Mouse (Mus musculus): ENCODE data around the gene Zscan12. TPM values are rescaled to one million over a fixed set of nuclear protein-coding genes. Genes with fewer than 3 reads are reported as not detected.
"Not testable (repeated sequence)": the region's sequence is repeated elsewhere in the genome, so short reads cannot be mapped to it uniquely, and the experiment has no call there.

The Zscan12 gene
- polyA plus RNA-seq, 1 experiment from 2014 or later, result 12.0 TPM

- H3K4me3 ChIP-seq (ENCODE audit: low read depth, low read length), result no peak overlapping the region
- no peak overlapping the region for H3K4me2 ChIP-seq
- DNase-seq (ENCODE audit: low spot score) (no peak), ATAC-seq (replicated peaks; ENCODE audit: low FRiP score) (no peak)
- H3K27me3 ChIP-seq (replicated peaks; ENCODE audit: control insufficient read depth, insufficient read depth, low read length), result no peaks in the 10 kb centered on the region
- 90% methylated on average over 6 of the region's 6 CpGs for WGBS
- H3K4me1 ChIP-seq (replicated peaks; ENCODE audit: control insufficient read depth, insufficient read depth, low read length), result no peaks in the 10 kb centered on the region
- no peak overlapping the region for H3K9ac ChIP-seq (ENCODE audit: low read depth, low read length)
- H3K9me3 ChIP-seq (ENCODE audit: control insufficient read depth, low read length), result no peaks in the 10 kb centered on the region
- peaks cover 35% of the 10 kb centered on the region for H3K36me3 ChIP-seq (ENCODE audit: control insufficient read depth, insufficient read depth, low read length)
- H3K27ac ChIP-seq (ENCODE audit: low read depth, low read length), result no peak overlapping the region
Observed at GRCm38 (mm10) chr13:21395623-21396022, 33.0 kb downstream of the Zscan12 start.

DNA sequence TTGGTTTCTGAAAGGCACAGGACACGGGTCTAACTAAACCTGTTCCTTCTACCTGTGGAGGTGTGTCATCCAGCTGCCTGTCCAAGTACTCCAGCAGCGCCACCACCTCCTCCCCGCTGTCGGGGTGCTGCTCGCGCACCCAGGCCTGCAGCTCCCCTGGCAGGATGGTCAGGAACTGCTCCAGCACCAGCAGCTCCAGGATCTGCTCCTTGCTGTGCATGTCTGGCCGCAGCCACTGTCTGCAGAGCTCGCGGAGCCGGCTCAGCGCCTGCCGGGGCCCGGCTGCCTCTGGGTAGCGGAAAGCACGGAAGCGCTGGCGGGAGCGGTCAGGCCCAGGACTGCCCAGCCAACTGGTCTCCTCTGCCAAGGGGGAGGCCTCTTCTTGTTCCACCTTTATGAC is 33.4 kb downstream of the Zscan12 start:
- peaks cover 31% of the 10 kb centered on the region for H3K36me3 ChIP-seq (ENCODE audit: control insufficient read depth, insufficient read depth, low read length)
- not testable (repeated sequence) for ATAC-seq (replicated peaks; ENCODE audit: low FRiP score); H3K4me1 ChIP-seq (replicated peaks; ENCODE audit: control insufficient read depth, insufficient read depth, low read length); H3K4me3 ChIP-seq (ENCODE audit: low read depth, low read length); DNase-seq (ENCODE audit: low spot score); H3K27ac ChIP-seq (ENCODE audit: low read depth, low read length); H3K9ac ChIP-seq (ENCODE audit: low read depth, low read length); H3K4me2 ChIP-seq; H3K27me3 ChIP-seq (replicated peaks; ENCODE audit: control insufficient read depth, insufficient read depth, low read length); H3K9me3 ChIP-seq (ENCODE audit: control insufficient read depth, low read length)
- 91% methylated on average over 18 of the region's 18 CpGs for WGBS

GRCm38 (mm10) chr13:21397486-21397885 is 34.9 kb downstream of the Zscan12 start:
- Histone ChIP-seq H3K27me3 (replicated peaks; ENCODE audit: control insufficient read depth, insufficient read depth, low read length) (no peaks in the 10 kb centered on the region), H3K9me3 (ENCODE audit: control insufficient read depth, low read length) (no peaks in the 10 kb centered on the region), H3K36me3 (ENCODE audit: control insufficient read depth, insufficient read depth, low read length) (peaks cover 20% of the 10 kb centered on the region), H3K4me2 (no peak overlapping the region), H3K9ac (ENCODE audit: low read depth, low read length) (no peak overlapping the region), H3K4me1 (replicated peaks; ENCODE audit: control insufficient read depth, insufficient read depth, low read length) (no peaks in the 10 kb centered on the region; the same call in 1 of the 2 replicates), H3K4me3 (ENCODE audit: low read depth, low read length) (no peak overlapping the region), H3K27ac (ENCODE audit: low read depth, low read length) (no peak overlapping the region)
- no peak for ATAC-seq (replicated peaks; ENCODE audit: low FRiP score)
- WGBS, result 79% methylated on average over 2 of the region's 2 CpGs
- DNase-seq (ENCODE audit: low spot score), result no peak

DNA sequence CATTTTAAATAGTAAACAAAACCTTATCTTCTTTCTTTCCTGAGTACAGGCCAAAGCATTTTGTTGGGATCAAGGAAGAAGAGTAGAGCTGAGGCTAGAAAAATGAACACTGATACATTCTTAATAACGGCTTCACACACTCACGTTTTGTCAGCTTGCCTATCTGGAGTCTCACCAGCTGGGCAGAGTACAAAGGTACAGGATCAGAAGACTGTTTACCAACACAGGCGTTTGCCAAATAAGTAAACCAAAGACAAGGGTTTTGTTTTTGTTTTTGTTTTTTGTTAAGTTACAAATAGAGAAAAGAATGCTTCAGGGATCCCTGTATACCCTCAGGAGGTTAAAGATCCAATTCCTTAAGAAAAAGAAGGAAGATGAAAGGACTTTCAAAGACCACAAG is 38.5 kb downstream of the Zscan12 start:
- 77% methylated on average over 3 of the region's 3 CpGs for WGBS

DNA sequence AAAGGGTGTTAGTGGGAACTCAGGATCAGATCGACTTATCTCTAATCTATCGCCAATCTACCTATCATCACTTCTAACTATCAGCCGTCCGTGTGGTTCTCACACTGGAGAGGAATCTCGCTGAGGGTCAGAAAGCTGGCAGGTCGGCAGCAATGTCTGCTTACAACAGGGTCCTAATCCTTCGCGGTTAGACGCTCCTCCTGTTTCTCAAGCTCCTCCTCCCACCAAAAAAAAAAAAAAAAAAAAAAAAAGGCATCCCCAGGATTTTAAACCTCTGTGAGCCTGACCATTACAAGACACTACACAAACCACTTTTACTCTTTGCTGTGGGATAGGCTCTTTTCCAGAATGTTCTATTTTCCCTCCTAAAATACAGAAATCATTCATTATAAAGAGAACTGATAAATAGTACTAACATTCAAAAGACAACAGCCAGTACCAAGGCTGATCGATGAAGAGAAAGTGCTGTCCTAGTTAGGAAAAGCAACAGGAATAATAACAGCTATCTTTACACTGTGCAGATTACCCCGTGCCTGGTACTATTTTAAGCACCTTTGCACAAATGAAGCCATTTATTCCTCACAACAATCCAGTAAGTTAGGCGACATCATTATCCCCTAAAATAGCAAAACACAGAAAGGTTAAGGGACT is 39.1 kb downstream of the Zscan12 start:
- H3K4me1 ChIP-seq (replicated peaks; ENCODE audit: control insufficient read depth, insufficient read depth, low read length), result no peaks in the 10 kb centered on the region; the same call in 1 of the 2 replicates
- peak overlapping the region; percentile 79 for H3K4me2 ChIP-seq
- no peak for DNase-seq (ENCODE audit: low spot score)
- no peaks in the 10 kb centered on the region; the same call in 1 of the 2 replicates for H3K36me3 ChIP-seq (ENCODE audit: control insufficient read depth, insufficient read depth, low read length)
- no peaks in the 10 kb centered on the region for H3K9me3 ChIP-seq (ENCODE audit: control insufficient read depth, low read length)
- WGBS, result 6% methylated on average over 12 of the region's 12 CpGs
- H3K9ac ChIP-seq (ENCODE audit: low read depth, low read length), result peak overlapping the region; percentile 93
- H3K27ac ChIP-seq (ENCODE audit: low read depth, low read length), result peak overlapping the region; percentile 84
- H3K4me3 ChIP-seq (ENCODE audit: low read depth, low read length), result peak overlapping the region; percentile 85
- no peaks in the 10 kb centered on the region for H3K27me3 ChIP-seq (replicated peaks; ENCODE audit: control insufficient read depth, insufficient read depth, low read length)
- ATAC-seq (replicated peaks; ENCODE audit: low FRiP score), result peak; percentile 44; the same call in 1 of the 2 replicates

More for the DNA sequence above, 38.5 kb downstream of the Zscan12 start:
- H3K27me3 ChIP-seq (replicated peaks; ENCODE audit: control insufficient read depth, insufficient read depth, low read length), result no peaks in the 10 kb centered on the region
- no peak overlapping the region for H3K27ac ChIP-seq (ENCODE audit: low read depth, low read length)
- peaks cover 2% of the 10 kb centered on the region; the same call in 1 of the 2 replicates for H3K36me3 ChIP-seq (ENCODE audit: control insufficient read depth, insufficient read depth, low read length)
- H3K9me3 ChIP-seq (ENCODE audit: control insufficient read depth, low read length), result no peaks in the 10 kb centered on the region
- H3K4me3 ChIP-seq (ENCODE audit: low read depth, low read length), result peak overlapping the region; percentile 85
- H3K9ac ChIP-seq (ENCODE audit: low read depth, low read length), result peak overlapping the region; percentile 93; the same call in 1 of the 2 replicates
- ATAC-seq (replicated peaks; ENCODE audit: low FRiP score) (no peak), DNase-seq (ENCODE audit: low spot score) (no peak)
- H3K4me1 ChIP-seq (replicated peaks; ENCODE audit: control insufficient read depth, insufficient read depth, low read length), result no peaks in the 10 kb centered on the region; the same call in 1 of the 2 replicates
- H3K4me2 ChIP-seq, result peak overlapping the region; percentile 79

DNA sequence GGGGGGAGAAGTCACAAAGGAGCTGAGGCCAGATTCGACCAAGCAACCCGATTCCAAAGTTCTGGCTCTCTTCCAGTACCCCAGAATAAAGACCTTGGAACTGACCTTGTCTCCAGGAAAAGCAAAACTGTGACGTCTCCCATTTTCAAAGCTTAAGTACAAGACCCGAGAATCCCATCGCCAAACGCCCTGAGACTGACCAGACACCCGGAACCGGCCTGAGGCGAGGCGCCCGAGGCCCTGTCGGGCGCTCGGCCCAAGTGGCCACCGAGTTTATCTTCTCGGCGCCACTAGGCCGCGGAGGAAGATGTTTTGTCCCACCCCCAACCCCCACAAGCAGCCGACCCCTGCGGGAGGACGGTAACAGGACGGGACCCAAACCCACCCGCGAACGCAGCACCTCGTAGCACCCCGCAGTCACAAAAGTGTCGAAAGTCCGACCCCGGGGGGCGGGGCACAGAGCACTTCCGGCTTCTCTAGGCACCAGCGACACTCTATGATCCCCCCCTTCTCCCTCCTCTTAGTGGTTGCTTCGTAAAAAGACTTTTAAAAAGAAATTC is 39.7 kb downstream of the Zscan12 start, which contains the start of gene Zkscan3:
Gene Zkscan3, minus strand, starts transcription at position 469 of the 560 bp plus-strand sequence.
- H3K9me3 ChIP-seq (ENCODE audit: control insufficient read depth, low read length), result no peaks in the 10 kb centered on the region
- under 1% methylated on average over 35 of the region's 35 CpGs for WGBS
- H3K9ac ChIP-seq (ENCODE audit: low read depth, low read length), result peak within 1 kb of the TSS; percentile 93
- no peaks in the 10 kb centered on the region; the same call in 1 of the 2 replicates for H3K36me3 ChIP-seq (ENCODE audit: control insufficient read depth, insufficient read depth, low read length)
- peak within 1 kb of the TSS; percentile 79 for H3K4me2 ChIP-seq
- H3K4me3 ChIP-seq (ENCODE audit: low read depth, low read length), result peak within 1 kb of the TSS; percentile 85
- H3K4me1 ChIP-seq (replicated peaks; ENCODE audit: control insufficient read depth, insufficient read depth, low read length), result no peaks in the 10 kb centered on the region; the same call in 1 of the 2 replicates
- peak within 1 kb of the TSS; percentile 84 for H3K27ac ChIP-seq (ENCODE audit: low read depth, low read length)
- ATAC-seq (replicated peaks; ENCODE audit: low FRiP score), result peak; percentile 95
- H3K27me3 ChIP-seq (replicated peaks; ENCODE audit: control insufficient read depth, insufficient read depth, low read length), result no peaks in the 10 kb centered on the region
- DNase-seq (ENCODE audit: low spot score), result peak; percentile 83

- H3K9me3 ChIP-seq (ENCODE audit: control insufficient read depth, low read length), result no peaks in the 10 kb centered on the region
- no peaks in the 10 kb centered on the region for H3K27me3 ChIP-seq (replicated peaks; ENCODE audit: control insufficient read depth, insufficient read depth, low read length)
- peaks cover 4% of the 10 kb centered on the region; the same call in 1 of the 2 replicates for H3K4me1 ChIP-seq (replicated peaks; ENCODE audit: control insufficient read depth, insufficient read depth, low read length)
- peak overlapping the region; percentile 84 for H3K27ac ChIP-seq (ENCODE audit: low read depth, low read length)
- peak overlapping the region; percentile 79 for H3K4me2 ChIP-seq
- H3K36me3 ChIP-seq (ENCODE audit: control insufficient read depth, insufficient read depth, low read length), result no peaks in the 10 kb centered on the region; the same call in 1 of the 2 replicates
- no peak for DNase-seq (ENCODE audit: low spot score)
- H3K4me3 ChIP-seq (ENCODE audit: low read depth, low read length), result peak overlapping the region; percentile 85
- ATAC-seq (replicated peaks; ENCODE audit: low FRiP score), result peak; percentile 44; the same call in 1 of the 2 replicates
- 0% methylated on average over 2 of the region's 2 CpGs for WGBS
- peak overlapping the region; percentile 93; the same call in 1 of the 2 replicates for H3K9ac ChIP-seq (ENCODE audit: low read depth, low read length)
Observed at GRCm38 (mm10) chr13:21402848-21403247, 40.2 kb downstream of the Zscan12 start.

DNA sequence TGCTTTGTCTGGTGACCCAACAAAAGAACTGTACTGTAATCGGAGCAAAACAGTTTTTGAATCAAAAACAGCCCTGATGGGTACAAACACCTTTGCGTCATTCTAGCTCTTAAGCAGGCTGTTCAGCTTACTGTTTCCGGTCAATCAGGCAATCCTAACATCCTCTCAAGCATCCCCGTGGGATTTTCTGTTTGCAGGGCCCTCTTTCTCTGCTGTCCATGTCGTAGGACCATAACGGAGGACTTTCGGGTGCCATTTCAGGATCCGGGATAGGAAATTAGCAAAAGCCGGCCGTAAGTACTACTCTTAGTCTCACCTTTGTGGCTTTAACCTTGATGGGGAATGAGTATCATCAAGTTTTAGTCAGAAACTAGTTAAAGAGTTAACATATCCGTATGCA is 44.7 kb downstream of the Zscan12 start:
- Histone ChIP-seq H3K27me3 (replicated peaks; ENCODE audit: control insufficient read depth, insufficient read depth, low read length) (no peaks in the 10 kb centered on the region), H3K36me3 (ENCODE audit: control insufficient read depth, insufficient read depth, low read length) (no peaks in the 10 kb centered on the region), H3K9ac (ENCODE audit: low read depth, low read length) (peak overlapping the region; percentile 55), H3K4me3 (ENCODE audit: low read depth, low read length) (no peak overlapping the region; the same call in 1 of the 2 replicates), H3K9me3 (ENCODE audit: control insufficient read depth, low read length) (no peaks in the 10 kb centered on the region), H3K27ac (ENCODE audit: low read depth, low read length) (no peak overlapping the region), H3K4me2 (peak overlapping the region; percentile 83), H3K4me1 (replicated peaks; ENCODE audit: control insufficient read depth, insufficient read depth, low read length) (peaks cover 7% of the 10 kb centered on the region; the same call in 1 of the 2 replicates)
- DNase-seq (ENCODE audit: low spot score) (no peak), ATAC-seq (replicated peaks; ENCODE audit: low FRiP score) (no peak)
- WGBS, result 81% methylated on average over 11 of the region's 11 CpGs
